ENCODE assay signal across 8 mouse cellular contexts in the genomic region with DNA sequence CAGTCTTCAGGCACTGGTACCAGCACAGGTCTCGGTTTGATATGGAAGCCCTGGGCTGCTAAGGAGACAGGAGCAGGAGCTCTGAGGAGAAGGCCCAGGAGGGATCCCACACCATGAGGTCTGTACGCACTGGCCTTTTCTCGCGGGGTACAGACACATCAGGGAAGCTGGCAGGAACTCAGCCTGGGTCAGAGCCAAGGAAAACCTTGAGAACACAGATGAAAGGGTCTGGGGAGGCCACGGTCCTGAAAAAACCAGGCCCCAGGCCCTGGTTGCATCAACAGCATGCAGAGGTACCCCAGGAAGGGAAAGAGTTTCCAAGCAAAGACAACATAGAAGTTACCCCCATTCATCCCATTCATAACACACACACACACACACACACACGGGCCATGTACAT.
DNase-seq lines count a peak whose midpoint lies in the region; ATAC-seq and TF ChIP-seq lines count a peak whose summit lies in the region.

No protein-coding gene starts in this region.

- intact Hi-C loops in left cerebral cortex, postnatal 4 days (cut with DNase I): no loop called here

- no peak for TF ChIP-seq CTCF in brain, embryonic 14.5 days (IDR thresholded peaks at IDR 0.05; ENCODE audit: borderline replicate concordance, extremely low read depth, insufficient read depth, insufficient read length)

- no peaks in the 10 kb centered on the region for H3K27me3 ChIP-seq in kidney, embryonic 14.5 days (ENCODE audit: control insufficient read depth, insufficient read depth, low read length)
- H3K27me3 ChIP-seq in hindbrain, embryonic 13.5 days: 0 out of 2 replicates have a peak, but pooled peaks cover 3% of the 10 kb centered on the region

- H3K4me3 ChIP-seq in kidney, embryonic 14.5 days (ENCODE audit: low read length): no peak overlapping the region
- no peak overlapping the region for H3K4me3 ChIP-seq in hindbrain, embryonic 13.5 days

- H3K36me3 ChIP-seq in kidney, embryonic 14.5 days (ENCODE audit: control insufficient read depth, insufficient read depth, low read length): no peaks in the 10 kb centered on the region
- H3K36me3 ChIP-seq in hindbrain, embryonic 13.5 days: no peaks in the 10 kb centered on the region

- no peaks in the 10 kb centered on the region for H3K9me3 ChIP-seq in kidney, embryonic 14.5 days (ENCODE audit: control insufficient read depth, low read length)
- H3K9me3 ChIP-seq in hindbrain, embryonic 13.5 days: no peaks in the 10 kb centered on the region

- H3K27ac ChIP-seq in kidney, embryonic 14.5 days (ENCODE audit: low read depth, low read length): peak overlapping the region; percentile 75; the same call in 1 of the 2 replicates
- peak overlapping the region; percentile 73; the same call in 1 of the 2 replicates for H3K27ac ChIP-seq in hindbrain, embryonic 13.5 days

- no peak; the same call in 1 of the 2 replicates for ATAC-seq in kidney, embryonic 14.5 days (ENCODE audit: low FRiP score, low TSS enrichment)
- ATAC-seq in hindbrain, embryonic 13.5 days (ENCODE audit: low FRiP score): no peak

- no peak for TF ChIP-seq POLR2A in brain, embryonic 14.5 days (IDR thresholded peaks at IDR 0.05; ENCODE audit: borderline replicate concordance, extremely low read depth, insufficient read depth, insufficient read length, poor library complexity, severe bottlenecking)

- H3K9ac ChIP-seq in kidney, embryonic 14.5 days (ENCODE audit: low read depth, low read length): no peak overlapping the region
- H3K9ac ChIP-seq in hindbrain, embryonic 13.5 days: no peak overlapping the region

- no peak for DNase-seq in kidney, adult 11 months
- DNase-seq in NIH3T3 (ENCODE audit: low read depth): peak; percentile 25
- DNase-seq in brain, embryonic 14.5 days (ENCODE audit: low read depth): peak; percentile 51
- DNase-seq in cerebellum, postnatal 10 days: no peak
- DNase-seq in ovary, adult 18-20 months (ENCODE audit: low spot score): no peak
- no peak for DNase-seq in left cerebral cortex, postnatal 4 days

- peaks cover 21% of the 10 kb centered on the region for H3K4me1 ChIP-seq in kidney, embryonic 14.5 days (ENCODE audit: control insufficient read depth, insufficient read depth, low read length)
- peaks cover 39% of the 10 kb centered on the region for H3K4me1 ChIP-seq in hindbrain, embryonic 13.5 days (replicated peaks)

- H3K4me2 ChIP-seq in kidney, embryonic 14.5 days (replicated peaks; ENCODE audit: low read depth, low read length): no peak overlapping the region; the same call in 1 of the 2 replicates
- no peak overlapping the region for H3K4me2 ChIP-seq in hindbrain, embryonic 13.5 days

- WGBS in kidney, embryonic 14.5 days: 56% methylated on average over 6 of the region's 6 CpGs
- 60% methylated on average over 6 of the region's 6 CpGs for WGBS in hindbrain, embryonic 13.5 days

Comparison
In these comparisons a context has a peak if more than half of its experiments do, and no peak if none do; other contexts are left out.
1. DNase-seq: peak in NIH3T3 (single experiment) and brain, embryonic 14.5 days (single experiment); none in kidney, adult 11 months (single experiment), cerebellum, postnatal 10 days (0 of 2), ovary, adult 18-20 months (single experiment) and left cerebral cortex, postnatal 4 days (single experiment).